Mouse (Mus musculus): ENCODE results near the gene Zfp663.

Gene Zfp663

DNA sequence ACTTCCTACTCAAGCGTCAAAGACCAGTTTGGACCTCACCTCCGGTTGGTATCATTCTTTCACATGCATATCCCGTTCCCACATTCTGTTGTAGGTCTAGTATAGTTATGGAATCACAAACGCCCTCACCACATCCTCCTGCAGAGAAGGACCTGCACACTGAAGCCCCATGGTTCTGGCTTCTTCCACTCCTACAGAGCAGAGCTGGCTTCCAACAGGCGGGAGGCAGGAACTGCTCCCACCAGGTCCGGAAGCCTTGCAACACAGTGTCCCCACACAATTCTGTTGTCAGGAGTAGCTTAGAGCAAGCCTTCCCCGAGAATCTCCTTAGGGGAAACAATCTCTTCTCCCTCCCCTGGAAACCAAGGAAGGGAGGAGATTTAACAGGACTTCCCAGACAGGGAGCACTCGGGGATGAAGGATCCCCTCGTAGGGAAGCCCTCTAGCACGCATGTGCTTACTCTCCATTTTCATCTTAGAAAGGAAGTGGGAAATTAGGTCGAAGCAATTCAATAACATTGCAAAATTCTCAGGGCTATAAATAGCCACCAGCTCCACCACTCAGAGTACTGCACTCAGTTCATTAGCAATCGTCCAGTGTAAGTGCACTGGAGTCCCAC is 47.9 kb downstream of the Zfp663 start:
- peak; percentile 56 for DNase-seq (ENCODE audit: low spot score)

DNA sequence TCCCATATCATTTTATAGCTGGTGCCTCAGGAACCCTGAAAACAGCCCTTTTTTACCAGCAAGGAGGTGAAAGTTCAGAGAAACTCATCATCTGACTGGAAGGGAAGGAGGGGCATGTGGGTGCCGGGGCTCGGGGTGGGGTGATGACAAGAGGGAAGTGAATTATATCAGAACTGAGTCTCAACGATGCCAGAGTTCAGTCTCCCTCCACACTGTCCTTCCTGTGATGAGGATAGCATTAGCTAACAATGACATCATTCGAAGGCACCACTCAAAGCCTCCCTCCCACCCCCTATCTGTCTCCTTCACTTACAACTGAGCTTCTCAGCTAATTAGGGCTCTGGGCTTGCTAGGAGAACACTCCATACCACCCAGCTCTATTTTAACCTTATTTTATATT is 49.0 kb downstream of the Zfp663 start:
- peak; percentile 38 for DNase-seq (ENCODE audit: low spot score)

DNA sequence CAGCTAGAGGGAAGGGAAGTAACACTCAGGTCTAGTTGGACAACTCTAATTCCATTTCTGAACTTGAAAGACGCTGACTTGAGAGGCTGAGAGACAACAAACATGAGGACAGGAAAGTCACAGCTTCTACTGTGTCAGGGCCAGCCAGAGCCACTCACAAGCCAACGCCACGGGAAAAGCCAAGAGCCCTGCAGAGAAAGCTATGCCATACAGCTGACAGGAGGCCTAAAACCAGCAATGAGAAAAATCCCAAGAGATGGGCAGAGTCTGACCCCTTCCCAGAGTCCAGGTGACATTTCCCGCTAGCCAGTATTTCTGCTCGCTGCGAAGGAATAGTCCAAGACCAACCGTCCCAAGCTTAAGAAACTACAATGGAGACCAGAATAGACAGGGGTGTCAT is 49.6 kb downstream of the Zfp663 start:
- DNase-seq (ENCODE audit: low spot score): no peak

DNA sequence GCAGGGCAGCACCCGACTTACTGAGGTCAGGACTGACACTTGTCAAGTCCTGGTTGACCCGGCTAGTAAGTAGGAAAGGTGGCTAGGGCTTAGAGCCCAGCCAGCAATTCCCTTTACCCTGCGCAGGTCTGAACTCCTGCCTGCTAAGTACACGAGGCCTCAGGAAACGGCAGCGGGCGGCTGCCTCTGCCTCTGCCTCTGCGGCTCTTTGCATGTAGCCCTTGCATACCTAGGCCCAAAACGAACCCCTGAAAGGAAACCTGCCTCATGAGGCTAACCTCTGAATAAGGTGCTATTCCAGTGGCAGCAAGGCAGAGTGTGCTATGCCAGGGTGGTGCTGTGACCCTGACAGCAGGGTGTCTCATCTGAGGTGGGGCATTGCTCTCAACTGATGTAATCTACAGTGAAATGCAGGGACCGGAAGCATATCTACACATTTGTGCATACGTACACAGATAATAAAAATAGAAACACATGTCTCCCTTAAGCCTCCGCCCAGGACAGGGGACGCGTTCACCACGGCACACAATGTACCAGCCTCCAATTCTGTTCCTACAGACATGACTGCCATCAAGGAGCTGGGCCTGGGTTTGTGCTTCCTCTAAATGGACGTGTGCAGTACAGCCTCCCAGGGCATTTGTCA is 50.8 kb downstream of the Zfp663 start:
- DNase-seq (ENCODE audit: low spot score): no peak

DNA sequence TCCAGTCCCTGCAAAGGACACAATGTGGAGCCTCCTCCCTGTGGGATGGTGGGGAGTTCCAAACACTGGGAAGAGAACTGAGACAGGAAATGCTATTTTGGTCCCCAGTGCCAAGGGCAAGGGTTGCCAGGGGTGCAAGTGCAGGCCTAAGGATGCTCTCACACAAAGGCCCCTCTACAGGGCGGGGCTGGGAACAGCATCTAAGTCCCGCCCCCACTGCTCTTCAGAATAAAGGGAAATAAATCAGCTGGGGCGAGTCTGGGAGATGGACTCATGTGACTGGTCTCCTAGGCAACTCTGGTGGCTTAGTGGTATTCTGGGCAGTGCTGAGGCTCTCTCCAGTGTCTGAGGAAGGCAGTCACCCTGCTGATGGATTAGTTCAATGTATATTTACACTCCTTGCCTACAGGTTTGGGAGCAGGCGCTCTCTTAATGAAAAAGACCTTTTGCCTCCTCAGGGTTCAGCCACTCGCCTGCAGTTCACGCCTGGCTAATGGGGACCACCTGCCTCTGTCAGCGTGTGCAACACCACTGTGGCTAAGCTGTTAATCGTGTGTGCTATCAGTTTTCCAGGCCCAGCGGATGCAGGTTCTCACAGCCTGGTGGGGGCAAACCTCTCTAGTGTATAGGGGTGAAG is 51.6 kb downstream of the Zfp663 start:
- peak; percentile 77 for DNase-seq (ENCODE audit: low spot score)

DNA sequence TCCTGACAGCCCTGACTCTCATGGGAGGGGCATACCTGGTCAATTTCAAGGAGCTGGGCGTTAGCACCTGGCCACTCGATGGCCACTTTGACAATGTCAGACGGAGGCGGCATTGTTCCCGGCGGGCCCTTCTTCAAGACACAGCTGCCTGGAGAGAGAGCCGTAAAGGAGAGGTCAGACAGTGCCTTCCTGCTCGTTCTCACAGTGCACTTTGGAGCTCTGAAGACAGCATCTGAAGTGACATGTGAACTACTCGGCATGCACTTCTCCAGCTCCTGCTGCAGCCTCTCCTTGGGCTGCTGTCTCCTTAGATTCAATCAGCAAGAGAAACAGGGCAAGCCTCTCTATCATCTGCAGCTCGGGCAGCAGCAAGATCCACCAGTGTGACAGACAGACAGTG is 52.3 kb downstream of the Zfp663 start:
- no peak for DNase-seq (ENCODE audit: low spot score)

DNA sequence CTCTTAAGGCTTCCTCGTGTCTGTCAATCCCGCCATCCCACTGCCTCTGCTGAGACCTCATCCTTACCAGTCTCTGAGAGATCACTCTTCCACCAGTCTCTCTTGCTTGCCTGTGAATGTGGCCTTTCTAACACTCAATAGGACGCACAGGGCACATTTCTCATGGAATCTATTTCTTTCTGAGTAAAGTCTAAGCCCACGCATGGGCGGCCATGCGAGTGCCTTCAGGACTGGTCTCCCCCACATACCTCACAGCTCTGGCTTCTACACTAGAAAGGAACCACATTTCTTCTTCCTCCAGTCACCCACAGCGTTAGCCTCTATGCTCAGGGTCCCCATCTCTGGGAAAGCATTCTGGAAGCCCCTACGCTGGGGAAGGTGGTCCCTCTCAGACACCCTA is 54.3 kb downstream of the Zfp663 start:
- DNase-seq (ENCODE audit: low spot score): no peak

DNA sequence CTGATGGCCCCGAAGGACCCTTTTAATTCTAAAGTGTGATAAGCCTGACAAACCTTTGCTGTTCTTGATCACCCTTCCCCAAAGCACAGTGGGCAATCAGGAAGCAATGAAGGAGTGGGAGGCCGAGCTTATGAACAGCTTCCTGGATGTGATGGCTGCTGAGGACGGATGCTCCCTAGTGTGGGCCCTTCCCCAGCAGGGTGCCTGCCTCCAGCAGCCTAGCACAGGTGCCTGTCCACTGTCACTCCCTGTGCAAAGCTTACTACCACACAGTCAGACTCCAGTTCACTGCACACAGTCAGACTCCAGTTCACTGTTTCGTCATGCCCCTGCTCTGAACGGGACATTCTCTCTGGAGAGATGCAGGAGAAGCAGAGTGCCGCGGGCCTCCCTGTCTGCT is 56.1 kb downstream of the Zfp663 start:
- no peak for DNase-seq (ENCODE audit: low spot score)

DNA sequence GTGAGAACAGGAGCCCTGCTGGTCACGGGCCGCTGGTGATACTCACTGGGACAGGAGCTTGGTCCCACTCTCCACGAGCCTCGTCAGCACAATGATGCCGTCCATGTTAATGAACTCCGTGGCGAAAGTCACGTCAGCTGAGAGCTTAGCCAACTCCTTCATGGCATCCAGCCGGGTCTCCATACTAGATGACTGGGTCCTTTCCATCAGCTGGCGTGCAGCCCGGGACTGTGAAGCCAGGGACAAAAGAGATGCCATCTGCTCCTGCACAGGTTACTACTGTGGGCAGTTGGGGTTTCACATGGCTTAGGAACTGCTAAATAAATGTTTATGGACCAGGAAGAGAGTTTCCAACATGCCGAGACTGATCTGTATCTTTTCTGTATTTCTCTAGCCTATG is 57.0 kb downstream of the Zfp663 start:
- DNase-seq (ENCODE audit: low spot score): no peak

DNA sequence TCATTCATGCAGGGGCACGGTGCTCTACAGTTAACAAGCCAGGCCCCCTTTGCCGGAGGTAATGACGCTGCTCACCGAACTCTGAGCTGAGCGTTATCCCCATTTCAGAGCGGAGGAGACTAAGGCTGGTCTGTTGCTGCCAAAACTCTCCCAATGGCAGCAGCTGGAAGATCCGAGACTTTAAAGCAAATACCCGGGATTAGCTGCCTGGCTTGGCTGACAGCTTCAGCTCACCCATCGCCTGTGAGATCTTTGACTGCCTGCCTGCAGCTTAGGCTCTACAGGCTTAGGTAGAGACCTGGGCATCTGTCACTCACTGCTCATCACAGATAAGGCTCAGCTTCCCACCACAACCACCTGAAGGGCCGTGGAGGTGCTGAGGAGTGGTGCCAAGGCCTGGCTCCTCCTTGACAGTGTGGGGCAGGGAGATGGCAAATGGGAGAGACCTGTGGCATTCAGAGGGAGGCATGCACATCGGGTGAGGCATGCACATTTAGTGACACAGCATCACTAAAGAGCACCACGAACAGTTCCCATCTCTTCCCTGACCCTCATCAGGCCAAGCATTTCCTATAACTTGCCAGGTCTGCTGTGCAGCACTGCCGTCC is 57.6 kb downstream of the Zfp663 start:
- no peak for DNase-seq (ENCODE audit: low spot score)

DNA sequence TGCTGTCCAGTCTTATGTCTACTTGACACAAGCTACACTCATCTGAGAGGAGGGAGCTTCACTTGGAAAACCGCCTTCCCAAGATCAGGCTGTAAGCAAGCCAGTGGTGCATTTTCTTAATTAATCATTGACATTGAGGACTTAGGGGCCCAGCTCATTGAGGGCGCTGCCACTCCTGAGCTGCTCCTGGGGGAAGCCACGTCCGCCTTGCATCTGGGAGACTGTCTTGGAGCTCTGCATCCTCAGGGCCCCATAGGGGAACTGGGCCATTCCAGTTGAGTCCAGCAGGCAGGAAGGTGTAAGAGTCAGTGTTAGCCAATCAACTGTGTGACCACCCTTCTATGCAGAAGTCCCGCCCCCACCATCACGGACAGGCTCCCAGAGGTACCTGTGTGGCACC is 60.7 kb downstream of the Zfp663 start:
- no peak for DNase-seq (ENCODE audit: low spot score)

DNA sequence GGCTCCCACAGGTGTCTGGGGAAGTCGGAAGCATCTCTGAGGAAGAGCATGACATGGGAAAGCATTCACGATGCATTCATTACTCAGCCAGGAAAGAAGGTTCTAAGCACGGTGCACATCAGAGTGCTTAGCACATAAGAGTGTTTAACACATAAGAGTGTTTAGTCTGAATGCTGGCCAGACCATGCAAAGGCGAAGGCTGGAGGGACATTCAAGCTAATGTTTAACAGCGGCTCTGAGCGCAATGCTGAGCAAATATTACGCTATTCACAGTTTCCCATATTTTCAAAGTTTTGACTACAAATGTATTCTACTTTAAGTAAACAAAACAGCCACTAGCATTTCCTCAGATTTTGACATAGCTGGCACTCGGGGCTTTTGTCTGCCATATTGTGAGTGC is 63.1 kb downstream of the Zfp663 start:
- DNase-seq (ENCODE audit: low spot score): no peak

DNA sequence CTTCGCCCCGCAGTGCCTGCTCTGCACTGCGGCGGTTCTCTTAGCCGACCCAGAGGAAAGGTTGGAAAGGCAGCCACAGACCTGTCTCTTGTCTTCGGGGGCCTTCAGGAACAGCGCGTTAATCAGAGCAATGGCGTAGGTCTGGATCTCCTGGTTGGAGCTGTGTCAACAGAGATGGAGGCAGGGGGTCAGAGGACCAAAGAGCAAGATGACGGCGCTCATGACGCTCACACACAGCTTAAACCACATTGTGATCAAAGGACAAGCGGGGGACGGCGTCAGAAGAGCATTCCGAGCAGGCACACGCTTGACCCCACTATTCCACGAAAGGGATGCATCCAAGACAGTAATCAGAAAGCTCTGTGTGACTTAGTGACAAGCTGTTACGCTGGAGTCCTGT is 63.7 kb downstream of the Zfp663 start:
- no peak for DNase-seq (ENCODE audit: low spot score)

DNA sequence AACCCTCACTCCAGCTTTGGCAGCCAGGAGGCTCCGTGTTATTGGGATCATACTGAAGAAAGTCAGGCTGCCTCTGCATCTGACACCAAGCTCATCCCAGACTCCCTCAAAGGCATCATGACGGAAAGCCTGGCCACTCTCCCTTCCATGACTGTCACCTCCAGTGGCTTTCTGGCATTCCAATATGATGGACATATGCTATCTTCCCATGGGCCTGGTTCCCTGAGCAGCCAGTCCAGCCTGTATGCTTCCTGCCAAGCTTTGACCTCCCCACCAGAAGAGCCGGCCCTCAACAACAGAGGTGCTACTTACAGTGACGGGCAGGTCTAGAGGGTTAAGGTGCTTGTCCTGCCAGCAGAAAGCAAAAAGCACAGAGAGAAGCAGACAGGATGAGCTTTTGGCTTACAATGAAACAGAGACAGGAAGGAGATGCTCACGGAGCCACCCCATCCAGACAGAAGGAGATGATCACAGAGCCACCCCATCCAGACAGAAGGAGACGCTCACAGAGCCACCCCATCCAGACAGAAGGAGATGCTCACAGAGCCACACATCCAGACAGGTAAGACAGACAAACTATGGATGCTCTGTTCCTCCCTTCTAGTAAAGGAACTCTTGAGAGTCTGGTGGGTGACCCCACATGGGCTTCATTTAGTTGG is 65.0 kb downstream of the Zfp663 start:
- no peak for DNase-seq (ENCODE audit: low spot score)

DNA sequence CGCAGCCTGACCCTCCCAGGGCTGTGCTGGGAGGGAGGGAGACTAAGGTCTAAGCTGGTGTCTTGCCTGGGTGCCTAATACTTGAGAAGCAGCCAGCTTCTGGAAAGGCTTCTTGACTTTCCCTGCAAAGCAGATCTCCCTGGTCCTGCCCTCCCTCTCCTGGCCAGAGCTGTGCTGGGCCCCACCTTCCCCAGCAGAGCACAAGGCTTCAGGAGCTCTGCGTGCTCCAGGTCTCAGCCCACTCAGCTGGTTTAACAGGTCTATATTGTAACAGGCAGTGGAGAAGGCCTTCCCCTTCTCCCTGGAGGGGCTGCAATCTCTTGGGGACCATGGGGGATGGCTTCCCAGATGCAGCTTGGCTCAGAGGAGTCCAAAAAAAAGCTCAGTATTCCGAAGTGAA is 67.1 kb downstream of the Zfp663 start:
- DNase-seq (ENCODE audit: low spot score): no peak
